Mouse (Mus musculus) v-Abl transformed pro-B cells (cell line): ENCODE results near the gene Acacb.

Experiments
- in situ Hi-C, 2 experiments: fragments of 400-800 bp; cut with MboI; formaldehyde crosslinking; loops; one replicate each; pipeline ENCODE4 v1.15.1; 2025; ENCODE audit not compliant: unreplicated experiment in 2 of 2

The Acacb gene

GRCm38 (mm10) chr5:114173877-114174581, 27.7 kb downstream of the Acacb start:
- in situ Hi-C loops, result no loop called here

GRCm38 (mm10) chr5:114174639-114175038, 28.3 kb downstream of the Acacb start:
- in situ Hi-C loops, result no loop called here

GRCm38 (mm10) chr5:114175596-114176171, 29.3 kb downstream of the Acacb start:
- in situ Hi-C loops, result no loop called here

GRCm38 (mm10) chr5:114176548-114177400, 30.4 kb downstream of the Acacb start:
- in situ Hi-C loops, result no loop called here

GRCm38 (mm10) chr5:114177966-114178719, 31.8 kb downstream of the Acacb start:
- in situ Hi-C loops, result no loop called here

GRCm38 (mm10) chr5:114179541-114179940, 33.2 kb downstream of the Acacb start:
- in situ Hi-C loops, result no loop called here

- in situ Hi-C loops, result no loop called here
Observed at GRCm38 (mm10) chr5:114183493-114183892, 37.2 kb downstream of the Acacb start.

- in situ Hi-C loops, result no loop called here
Observed at GRCm38 (mm10) chr5:114187108-114187507, 40.8 kb downstream of the Acacb start.

- in situ Hi-C loops, result no loop called here
Observed at GRCm38 (mm10) chr5:114188900-114189464, 42.6 kb downstream of the Acacb start.

GRCm38 (mm10) chr5:114194161-114194560, 47.8 kb downstream of the Acacb start:
- in situ Hi-C loops, result no loop called here

- in situ Hi-C loops, result no loop called here
Observed at GRCm38 (mm10) chr5:114199116-114199777, 52.9 kb downstream of the Acacb start.

GRCm38 (mm10) chr5:114206158-114206557, 59.8 kb downstream of the Acacb start:
- in situ Hi-C loops, result no loop called here

GRCm38 (mm10) chr5:114213183-114213582, 66.8 kb downstream of the Acacb start:
- in situ Hi-C loops, result no loop called here

GRCm38 (mm10) chr5:114218771-114219170, 72.4 kb downstream of the Acacb start:
- in situ Hi-C loops, result no loop called here

GRCm38 (mm10) chr5:114226051-114226450, 79.7 kb downstream of the Acacb start:
- in situ Hi-C loops, result no loop called here

- in situ Hi-C loops, result no loop called here
Observed at GRCm38 (mm10) chr5:114228901-114229300, 82.6 kb downstream of the Acacb start.

GRCm38 (mm10) chr5:114238924-114239323, 92.6 kb downstream of the Acacb start:
- in situ Hi-C loops, result no loop called here

- in situ Hi-C loops, result no loop called here
Observed at GRCm38 (mm10) chr5:114239737-114240136, 93.4 kb downstream of the Acacb start.

- in situ Hi-C loops, result no loop called here
Observed at GRCm38 (mm10) chr5:114246465-114246864, 100.1 kb downstream of the Acacb start.

GRCm38 (mm10) chr5:114248174-114248589, 101.8 kb downstream of the Acacb start:
- in situ Hi-C loops, result no loop called here
